Mouse (Mus musculus) mature B cell (primary cell): ENCODE data around the gene Gm20503.

Source experiments
- in situ Hi-C: fragments of 300-500 bp; cut with MboI; formaldehyde crosslinking; loops from 2 replicates; pipeline ENCODE4 v1.14.3; 2019

The Gm20503 gene

DNA sequence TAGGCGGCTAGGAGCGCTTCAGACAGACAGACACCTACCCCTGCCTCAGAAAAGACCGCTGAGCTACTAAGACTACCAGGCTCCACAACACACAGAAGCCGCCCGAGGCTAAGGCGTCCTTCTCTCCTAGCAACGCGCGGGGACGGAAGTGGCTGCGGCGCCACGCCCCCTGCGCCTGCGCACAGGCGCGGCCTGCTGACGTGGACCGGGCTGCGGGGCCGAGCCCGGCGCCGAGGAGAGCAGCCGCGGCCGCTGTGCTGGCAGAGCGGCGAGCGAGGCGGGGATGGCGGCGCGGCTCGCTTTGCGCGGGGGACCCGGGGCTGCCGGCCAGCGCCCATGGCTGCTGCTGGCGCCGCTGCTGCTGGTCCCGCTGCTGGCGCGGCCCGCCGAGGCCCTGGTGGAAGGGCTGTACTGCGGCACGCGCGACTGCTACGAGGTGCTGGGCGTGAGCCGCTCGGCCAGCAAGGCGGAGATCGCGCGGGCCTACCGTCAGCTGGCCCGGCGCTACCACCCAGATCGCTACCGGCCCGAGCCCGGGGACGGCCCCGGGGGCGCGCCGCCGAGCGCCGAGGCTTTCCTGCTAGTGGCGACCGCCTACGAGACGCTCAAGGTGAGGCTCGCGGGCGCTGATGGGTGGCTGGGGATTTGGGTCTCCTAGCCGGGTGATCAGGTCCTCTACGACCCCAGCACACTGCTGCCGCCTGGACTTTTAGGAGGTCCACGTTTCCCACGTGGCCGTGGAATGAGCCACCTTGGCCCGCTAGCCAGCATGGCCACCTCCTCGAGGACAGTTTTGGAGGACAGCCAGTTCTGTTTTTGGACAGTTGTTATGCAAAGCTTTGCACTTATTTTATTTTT lies at the start of gene Gm20503:
Gene Gm20503, plus strand, starts transcription at position 263 of the 858 bp plus-strand sequence.
- in situ Hi-C loops, result no loop called here

DNA sequence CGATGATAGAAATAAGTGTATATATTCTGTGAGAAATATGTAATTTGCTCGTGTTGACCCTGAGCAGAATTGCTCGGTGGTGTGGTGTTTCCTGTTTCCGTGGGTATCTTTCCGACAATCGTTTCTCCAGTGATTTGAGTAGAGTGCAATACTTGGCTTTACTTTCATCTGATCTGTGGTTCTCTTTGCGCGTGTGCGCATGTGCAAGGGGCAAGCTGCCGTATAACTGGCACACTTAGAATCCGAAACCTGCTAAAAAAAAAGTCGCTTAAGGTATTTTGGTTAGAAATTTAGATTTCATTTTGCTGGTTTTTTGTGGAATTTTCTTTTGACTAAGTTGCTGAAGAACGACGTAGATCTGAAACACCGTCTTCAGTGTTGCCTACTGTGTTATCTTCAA lies 41.3 kb upstream of the Gm20503 start:
- in situ Hi-C loops, result no loop called here

DNA sequence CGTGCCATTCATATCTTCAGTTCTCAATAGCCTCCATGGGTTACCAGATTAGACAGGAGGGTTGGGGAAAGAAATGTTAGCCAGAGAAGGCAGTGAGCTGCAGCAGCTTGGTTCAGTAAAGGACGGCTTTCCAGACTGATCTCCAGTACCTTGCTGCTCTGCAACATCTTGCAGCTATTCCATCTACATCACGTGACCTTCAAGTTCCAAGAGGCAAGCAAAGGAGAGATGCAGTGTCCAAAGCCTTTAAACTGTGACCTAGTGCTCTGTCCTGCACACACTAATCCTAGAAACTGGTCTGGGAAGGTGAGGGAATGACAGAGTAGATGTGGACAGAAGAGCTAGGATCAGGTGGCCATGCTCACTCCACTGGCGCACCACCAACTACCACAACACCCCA lies 39.7 kb upstream of the Gm20503 start:
- in situ Hi-C loops, result no loop called here

DNA sequence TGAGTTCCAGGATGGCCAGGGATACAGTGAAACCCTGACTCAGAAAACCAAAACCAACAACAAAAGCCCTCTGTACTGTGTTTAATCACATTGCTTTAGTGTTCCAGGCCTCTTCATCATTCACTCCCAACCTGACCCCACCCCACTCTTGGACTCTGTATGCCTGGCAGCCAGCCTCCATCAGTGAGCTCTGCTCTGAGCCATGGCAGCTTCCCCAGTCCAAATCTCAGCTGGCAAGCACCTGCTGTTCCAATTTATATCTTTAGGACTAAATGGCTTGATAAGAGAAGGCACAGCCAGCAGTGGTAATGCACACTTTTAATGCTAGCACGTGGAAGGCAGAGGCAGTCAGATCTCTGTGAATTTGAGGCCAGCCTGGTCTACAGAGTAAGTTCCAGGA lies 37.9 kb upstream of the Gm20503 start:
- in situ Hi-C loops, result no loop called here

DNA sequence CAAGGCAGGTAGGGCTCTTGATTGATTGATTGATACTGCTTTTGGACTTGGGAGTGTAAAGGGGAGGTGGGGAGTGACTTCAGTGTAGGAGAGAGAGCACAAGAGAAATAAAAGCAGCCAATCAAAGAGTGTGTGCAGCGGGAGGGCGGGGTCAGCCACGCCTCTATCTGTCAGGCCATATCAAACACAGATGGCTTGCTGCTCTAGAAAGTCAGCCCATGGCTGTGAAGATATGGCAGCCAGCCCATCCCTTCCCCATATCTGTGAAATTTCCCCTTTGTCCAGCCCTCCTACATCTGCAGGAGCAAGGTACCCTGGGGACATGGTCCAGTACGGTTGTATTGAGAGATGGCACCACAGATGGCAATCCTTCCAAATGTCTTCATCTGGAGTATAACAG lies 32.3 kb upstream of the Gm20503 start:
- in situ Hi-C loops, result no loop called here

DNA sequence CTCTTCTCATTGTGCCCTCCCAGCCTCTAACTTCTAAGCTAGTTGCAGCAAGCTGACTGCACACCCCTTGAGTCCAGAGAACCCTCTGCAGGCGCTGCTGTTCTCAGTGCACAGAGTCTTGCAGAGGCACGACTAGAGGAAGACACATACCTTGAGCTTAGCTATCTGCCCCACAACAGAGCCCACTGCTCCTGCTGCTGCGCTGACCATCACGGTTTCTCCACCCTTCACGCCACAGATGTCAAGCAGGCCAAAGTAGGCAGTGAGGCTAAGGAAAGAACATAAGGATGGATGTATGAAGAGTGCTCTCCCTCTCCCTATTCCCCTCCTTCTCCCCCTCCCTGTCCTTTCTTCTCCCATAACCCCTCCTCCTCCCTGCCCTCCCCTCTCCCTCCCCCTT lies 27.3 kb upstream of the Gm20503 start:
- in situ Hi-C loops, result no loop called here

DNA sequence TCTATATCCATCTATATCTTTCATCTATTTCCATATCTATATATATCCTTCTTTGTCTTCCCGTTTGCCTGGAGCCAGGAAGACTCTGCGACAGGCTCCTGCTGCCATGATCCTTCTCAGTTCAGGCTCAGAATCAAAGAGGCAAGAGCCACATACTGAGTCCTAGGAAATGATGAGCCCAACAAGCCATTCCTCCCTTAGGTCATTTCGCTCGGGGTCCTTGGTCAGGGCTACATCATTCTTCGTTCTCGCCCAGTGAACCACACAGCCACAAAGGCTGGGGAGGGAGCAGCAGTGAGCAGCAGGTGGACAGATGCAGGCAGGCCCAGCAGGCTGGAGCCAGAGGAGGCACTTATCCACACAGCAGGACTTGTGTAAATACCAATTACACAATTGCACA lies 21.6 kb upstream of the Gm20503 start:
- in situ Hi-C loops, result no loop called here

DNA sequence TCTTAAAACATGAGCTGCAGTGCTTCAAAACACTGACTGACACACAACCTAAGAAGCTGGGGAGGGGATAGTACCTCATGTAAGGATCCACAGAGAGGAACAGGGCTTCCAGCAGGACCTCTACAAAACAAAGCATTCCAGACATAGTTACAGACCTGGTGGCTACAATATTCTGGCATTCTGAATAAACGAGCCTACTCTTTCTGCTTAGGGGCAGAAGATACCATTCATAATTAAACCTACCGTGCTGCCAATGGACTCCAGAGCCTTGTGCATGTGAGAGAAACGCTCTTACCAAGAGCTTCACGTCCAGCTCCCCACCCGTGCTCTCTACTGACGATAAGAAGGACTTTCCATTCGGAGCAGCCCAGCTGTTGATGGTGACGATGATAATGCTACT lies 20.2 kb upstream of the Gm20503 start:
- in situ Hi-C loops, result no loop called here

DNA sequence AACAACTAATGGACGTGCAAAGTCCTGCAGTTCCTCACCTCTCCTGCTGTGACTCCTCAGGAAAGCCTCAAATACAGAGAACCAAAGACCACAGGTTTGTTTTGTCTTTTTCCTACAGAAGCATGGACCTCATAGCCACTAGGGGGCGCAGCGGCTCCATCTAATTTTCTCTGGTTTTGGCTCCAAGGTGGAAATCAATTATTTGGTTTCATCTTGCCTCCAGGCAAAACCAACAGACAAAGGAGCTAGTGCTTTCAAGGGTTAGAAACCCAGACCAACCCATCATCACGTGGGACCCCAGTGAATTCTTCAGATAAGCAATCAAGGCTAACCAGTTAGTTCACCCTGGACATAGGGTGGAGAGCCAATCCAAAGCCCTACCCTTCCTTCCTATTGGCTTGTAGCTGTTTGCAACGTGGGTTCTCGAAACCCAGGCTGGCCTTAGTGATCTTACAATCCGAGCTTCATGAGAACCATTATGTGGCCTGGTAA lies 17.8 kb upstream of the Gm20503 start:
- in situ Hi-C loops, result no loop called here

DNA sequence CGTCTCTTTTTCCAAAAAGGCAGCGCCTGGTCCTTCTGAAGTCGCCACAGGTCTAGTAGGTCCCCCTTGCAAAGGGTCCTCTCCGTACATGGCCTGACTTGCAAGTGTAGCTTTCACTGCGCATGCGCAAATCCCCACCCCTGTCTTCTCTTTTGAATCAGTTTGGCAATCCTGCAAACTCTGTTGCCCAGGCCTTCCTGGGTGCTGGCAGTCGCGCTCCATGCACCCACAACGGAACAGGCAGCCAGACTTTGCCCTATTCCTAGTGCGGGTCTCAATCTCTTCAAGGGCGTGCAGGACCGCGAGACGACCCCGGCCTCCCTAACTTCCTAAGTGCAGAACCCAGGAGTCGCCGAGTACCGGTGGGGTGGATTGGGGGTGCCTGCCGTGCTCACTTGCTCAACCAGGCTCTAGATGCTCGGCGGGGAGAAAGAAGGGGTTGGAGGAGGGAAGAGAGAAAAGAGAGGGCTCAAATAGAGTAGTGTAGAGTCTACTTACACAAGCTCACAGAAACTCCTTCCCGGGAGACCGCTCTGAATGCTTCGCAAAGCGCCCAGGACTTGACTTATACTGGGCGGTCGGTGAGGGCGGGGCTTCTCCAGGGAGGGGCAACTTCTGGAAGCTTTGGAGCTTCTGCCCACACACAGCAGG lies 16.3 kb upstream of the Gm20503 start, which contains the start of gene Ptgr1:
Gene Ptgr1, minus strand, starts transcription at position 580 of the 651 bp plus-strand sequence.
- in situ Hi-C loops, result no loop called here

DNA sequence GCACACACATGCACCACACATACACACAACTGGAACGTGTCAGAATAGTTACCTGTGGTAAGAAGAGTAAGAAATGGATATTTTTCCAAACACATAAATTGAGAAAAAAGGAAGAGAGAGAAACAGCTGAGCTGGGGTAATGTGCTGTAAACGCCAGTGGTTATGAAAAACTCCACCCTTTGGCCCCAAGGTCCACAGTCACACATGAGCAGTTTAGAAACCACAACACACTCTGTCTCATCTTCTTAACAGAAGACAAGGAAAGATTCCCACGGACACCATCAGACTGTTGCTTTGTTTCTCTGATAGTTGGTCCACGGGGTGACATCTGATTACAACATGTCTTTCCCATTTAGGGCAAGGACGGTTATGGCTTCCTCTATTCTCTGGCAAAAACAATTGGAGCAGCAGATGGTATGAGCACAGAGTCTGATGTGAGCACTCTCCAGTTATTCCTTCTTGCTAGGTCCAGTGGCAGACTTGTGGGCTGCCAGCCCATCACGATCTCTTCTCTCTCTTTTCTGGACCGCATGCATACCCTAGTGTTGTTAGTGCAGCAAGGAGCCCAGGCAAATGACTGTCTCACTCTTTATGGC lies 13.6 kb upstream of the Gm20503 start:
- in situ Hi-C loops, result no loop called here

DNA sequence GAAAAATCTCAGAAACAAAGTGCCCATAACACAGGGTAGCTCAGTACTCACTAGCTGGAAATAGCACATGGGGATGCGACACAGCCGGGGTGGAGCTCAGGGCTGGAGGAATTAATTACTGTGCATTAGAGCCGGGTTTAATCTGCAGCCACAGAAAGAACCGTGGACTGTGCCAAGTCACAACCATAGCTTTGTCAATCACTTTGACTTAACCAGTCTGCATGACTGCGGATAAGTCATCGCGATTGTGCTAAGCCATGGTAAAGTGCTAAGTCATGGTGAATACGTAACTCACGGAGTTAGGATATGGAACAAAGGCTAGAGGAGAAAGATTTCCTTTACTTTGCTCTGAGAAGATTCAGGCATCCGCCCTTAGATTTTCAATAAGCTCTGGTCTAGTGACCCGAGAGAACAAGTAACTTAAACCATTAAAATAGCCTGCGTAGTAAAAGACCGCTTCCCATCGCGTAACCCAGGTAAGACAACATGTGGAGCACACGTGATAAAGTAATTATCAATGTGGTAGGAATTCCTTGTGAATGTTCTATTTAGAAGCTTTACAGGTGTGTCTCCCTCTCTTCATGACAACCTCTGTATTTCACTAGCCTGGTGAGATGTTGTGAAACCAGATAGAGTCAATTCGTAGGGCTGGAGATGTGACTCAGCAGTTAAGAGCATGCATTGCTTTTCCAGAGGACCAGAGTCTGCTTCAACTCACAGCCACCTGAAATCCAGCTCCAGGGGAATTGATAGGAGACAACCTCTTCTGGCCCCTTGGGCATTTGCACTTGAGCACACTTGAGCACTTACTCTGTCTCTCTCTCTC lies 12.2 kb upstream of the Gm20503 start:
- in situ Hi-C loops, result no loop called here

DNA sequence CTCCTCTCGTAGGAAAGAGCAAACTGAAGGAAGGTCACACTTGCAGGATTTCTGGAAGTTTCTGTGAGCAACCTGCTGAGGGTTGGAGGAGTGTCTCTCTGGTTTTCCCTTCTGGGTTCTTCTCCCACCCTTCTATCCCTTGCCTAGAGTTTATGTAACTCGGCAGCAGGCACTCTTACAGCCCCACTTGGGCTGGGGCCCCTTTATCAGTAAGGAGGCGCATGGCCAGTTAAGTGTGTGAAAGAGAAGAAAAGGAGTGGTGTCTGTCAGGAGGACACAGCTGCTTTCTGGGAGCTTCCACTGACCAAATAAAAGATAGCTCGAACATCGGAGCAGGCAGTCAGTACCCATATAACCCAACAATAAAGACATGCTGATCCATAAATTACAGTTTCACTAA lies 10.8 kb upstream of the Gm20503 start:
- in situ Hi-C loops, result no loop called here

DNA sequence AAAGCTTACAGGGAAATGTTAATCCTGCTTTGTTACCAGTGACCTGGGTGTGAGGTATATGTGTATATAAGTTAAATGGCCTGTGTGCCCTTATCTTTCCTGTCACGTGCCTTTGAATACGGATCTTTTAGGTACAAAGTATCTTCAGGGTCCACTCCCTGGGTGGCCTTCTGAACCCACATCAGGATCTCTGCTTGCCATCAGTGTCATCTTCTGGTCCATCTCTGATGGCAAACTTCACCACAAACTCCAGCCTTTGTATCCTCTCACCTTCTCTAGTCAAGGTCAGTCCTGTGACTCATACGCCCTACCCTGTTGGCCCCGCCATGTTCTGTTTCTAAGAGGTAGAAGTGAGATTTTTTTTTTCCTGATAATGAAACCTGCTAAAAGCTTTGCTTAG lies 8.2 kb upstream of the Gm20503 start, which contains the start of gene Dnajc25:
Gene Dnajc25, plus strand, starts transcription at position 301 of the 400 bp plus-strand sequence.
- in situ Hi-C loops, result no loop called here

DNA sequence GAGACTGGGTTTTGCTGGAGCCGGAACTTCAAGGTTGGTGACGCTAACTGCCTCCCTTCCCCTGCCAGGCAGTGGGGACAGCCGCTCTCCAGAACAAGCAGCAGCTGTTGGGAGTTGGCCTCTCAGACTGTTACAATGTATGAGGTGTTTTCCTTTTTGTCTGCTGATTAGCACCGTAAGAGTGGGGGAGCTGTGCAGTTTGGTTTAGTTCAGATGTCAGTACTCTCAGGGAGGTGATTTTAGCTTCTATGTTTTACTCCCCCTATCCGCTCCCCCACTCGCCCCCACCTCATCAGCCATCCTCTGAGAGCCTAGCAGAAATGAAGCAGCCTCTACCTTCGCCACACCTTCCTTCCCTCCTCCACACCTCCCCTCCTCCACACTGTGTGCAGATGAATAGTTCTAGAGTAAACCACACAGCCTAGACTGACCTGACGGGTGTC lies 7.7 kb upstream of the Gm20503 start:
- in situ Hi-C loops, result no loop called here

DNA sequence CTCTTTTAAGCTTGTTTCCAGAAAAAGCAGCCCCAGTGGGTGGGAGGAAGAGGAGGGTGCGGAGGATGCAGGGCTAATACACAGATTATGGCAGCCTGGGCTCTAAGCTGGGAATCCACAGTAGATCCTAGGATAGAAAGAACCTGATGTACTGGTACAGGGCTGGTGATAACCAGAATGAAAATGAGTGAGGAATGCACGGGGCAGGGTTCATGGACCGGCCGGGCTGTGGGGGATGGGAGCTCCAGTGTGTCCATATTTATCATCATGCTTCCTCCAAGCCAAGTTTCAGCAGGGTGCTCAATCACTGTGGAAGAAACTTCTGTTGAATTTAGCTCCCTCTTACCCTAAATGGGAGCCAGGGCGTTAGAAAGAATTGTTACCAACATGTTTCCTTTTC lies 5.9 kb upstream of the Gm20503 start:
- in situ Hi-C loops, result no loop called here

DNA sequence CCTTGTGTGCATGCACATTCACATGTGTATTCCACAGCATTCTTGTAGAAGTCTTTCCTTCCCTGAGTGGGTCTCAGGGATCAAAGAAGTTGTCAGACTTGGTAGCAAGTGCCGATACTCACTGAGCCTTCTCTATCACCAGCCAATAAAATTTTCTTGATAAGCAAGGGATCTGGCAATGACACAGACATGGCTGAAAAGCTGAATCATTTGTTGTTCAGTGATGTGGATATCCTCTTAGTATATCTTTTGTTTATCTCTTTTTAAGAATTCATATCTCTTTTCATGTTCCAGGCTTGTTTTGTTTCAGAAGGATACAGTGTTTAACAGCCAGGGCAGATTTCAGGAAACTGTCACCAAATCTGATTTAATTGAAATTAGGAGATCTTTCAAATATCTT lies 4.3 kb upstream of the Gm20503 start:
- in situ Hi-C loops, result no loop called here

DNA sequence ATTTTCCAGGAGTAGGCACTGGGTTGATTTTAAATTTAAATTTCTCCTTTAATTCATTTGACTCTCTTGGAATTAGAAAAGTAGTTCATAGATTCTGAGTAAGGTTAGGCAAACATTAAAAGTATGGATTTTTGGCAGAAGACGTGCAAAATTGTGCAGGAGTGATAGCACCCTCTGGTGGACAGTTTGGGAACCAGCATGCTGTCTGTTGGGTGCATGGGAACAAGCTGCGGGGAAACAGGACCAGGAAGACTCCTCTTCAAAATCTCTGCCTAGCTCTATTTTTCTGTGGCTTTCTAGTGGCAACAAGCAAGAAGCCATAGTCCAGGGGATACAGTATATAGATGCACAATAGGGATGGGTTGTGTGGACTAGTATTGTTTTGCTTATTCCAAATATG lies 3.3 kb upstream of the Gm20503 start:
- in situ Hi-C loops, result no loop called here

DNA sequence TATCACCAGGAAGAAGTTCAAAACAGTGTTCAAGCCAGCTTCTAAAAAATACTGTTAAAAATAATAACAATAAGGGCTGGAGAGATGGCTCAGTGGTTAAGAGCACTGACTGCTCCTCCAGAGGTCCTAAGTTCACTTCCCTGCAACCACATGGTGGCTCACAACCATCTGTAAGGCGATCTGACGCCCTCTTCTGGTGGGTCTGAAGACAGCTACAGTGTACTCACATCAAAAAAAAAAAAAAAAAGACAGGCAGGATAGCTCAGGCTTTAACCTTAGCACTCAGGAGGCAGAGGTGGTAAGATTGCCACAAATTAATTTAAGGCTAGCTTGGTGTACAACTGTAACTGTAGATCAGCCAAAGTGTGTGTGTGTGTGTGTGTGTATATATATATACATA lies 2.4 kb upstream of the Gm20503 start:
- in situ Hi-C loops, result no loop called here

DNA sequence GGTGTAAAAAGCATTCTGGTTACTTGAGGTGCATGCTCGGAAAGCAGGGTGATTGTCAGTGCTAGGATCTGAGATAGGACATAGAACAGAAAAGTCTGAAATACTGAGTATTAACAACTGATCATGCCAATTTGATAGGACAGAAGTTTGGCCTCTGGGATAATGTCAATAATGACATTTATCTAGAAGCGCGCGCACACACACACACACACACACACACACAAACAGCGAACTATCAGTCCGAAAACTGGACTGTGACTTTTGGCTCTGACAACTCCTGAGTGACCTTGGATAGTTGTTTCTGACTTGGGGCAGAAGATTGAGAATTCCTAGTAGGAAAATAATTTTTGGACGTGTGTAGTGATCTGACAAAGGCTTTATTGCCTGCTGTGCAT lies 793 bp downstream of the Gm20503 start:
- in situ Hi-C loops, result no loop called here

DNA sequence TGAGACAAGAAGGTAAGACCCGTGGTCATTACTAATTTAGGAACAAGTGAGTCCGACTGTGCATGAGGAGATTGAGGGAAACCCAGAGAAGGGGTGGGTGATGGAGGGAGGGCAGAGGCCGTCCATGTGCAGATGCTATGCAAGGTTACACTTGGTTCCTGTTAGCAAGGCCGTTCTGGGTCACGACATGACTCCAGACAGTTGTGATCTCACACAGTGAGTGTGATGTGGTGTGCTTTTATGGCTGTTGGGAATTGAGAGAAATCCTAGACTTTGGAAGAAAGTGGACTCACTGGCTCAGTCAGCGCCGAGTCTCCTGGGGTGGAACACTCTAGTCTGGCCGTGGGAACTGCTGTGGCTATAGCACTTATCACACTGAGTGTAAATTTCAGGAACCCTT lies 3.2 kb downstream of the Gm20503 start:
- in situ Hi-C loops, result no loop called here

DNA sequence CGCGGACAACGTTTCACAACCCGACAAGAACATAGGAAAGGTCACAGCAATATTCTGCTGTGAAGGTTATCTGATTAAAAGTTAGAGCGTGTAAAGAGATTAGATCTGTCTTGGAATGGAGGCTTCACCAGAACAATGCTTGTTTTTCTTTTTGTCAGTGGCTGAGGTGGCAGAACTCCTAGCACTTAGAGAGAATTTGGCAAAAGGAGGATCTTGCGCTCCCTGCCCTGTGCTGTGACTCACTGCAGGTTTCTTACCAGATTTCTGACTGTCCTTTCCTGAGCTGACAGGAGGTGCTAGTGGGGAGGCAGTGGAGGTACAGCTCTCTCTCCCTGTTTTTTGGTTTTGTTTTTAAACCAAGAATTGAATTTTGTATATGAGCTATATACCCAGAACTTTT lies 4.0 kb downstream of the Gm20503 start:
- in situ Hi-C loops, result no loop called here
